Mouse (Mus musculus) central nervous system, embryonic 11.5 days (tissue): Measurements from ENCODE around the gene Hmgb3. TPM values are rescaled to one million over a fixed set of nuclear protein-coding genes. Genes with fewer than 3 reads are reported as not detected.

ENCODE experiments used
- polyA plus RNA-seq: library from polyadenylated mRNA; depleted of rRNA; stranded (reverse); fragments of >200 nt; gene quantifications from 2 replicates; pipeline ENCODE4 v1.2.3, GENCODE M21; 2012; rRNA removed

Hmgb3 gene
- 530 and 832 TPM in 2 replicates for polyA plus RNA-seq

DNA sequence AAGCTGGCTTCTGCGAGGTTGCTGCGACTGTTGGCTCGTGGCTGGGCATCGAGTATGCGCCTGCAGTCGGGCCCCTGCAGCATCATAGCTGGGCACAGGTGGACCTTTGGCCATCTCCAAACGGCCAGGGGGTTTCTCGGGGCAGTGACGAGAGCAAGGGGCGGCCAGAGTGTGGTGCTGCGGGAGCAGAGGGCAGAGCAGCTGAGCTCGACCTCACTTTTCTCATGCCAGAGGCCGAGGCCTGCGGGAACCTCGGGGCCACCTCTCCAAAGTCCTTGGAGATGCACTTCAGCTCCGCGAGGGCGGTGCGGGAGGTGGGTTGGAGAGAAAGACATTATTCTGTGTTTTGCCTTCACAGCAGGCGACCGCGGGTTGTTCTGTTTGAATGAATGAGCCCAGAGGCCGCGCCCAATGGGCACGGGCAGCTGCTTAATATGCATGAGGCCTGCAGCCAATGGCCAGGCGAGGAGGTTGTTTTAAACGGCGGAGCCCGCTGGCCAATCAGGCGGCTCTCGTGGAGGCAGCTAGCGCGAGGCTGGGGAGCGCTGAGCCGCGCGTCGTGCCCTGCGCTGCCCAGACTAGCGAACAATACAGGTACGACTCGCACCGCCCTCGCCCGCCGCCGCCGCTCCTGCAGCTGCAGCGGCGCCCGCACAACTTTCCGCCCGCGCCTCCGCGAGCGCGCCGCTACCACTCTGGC, at the start of gene Hmgb3:
Hmgb3 (plus strand) TSS at position 504 of the 700 bp plus-strand sequence.

Other genes starting within 250 kb of the Hmgb3 start
- gene Mtmr1, start 191.2 kb upstream of the Hmgb3 start, polyA plus RNA-seq = 5.4 and 9.6 TPM in 2 replicates
- 24.3 and 34.0 TPM in 2 replicates for gene Cd99l2, start 63.1 kb upstream of the Hmgb3 start, polyA plus RNA-seq
- 1.0 and 2.7 TPM in 2 replicates for gene Gpr50, start 107.7 kb downstream of the Hmgb3 start, polyA plus RNA-seq